Mouse (Mus musculus) ES-E14 (cell line): ENCODE results near the gene Hhipl1.

Source experiments
- HCFC1 ChIP-seq: IDR thresholded peaks from 2 replicates; pipeline ENCODE4 v1.6.1; 2012; ENCODE audit warnings: low read length, inconsistent platforms, borderline replicate concordance; ENCODE audit not compliant: insufficient read depth
- MAFK ChIP-seq: IDR thresholded peaks from 2 replicates; pipeline ENCODE4 v1.6.1; 2014; ENCODE audit warnings: mild to moderate bottlenecking, low read depth, low read length, inconsistent platforms; ENCODE audit not compliant: insufficient read depth
- ZC3H11A ChIP-seq: IDR thresholded peaks from 2 replicates; pipeline ENCODE4 v1.6.1; 2012; ENCODE audit warnings: low read depth, mild to moderate bottlenecking, inconsistent platforms, low read length, borderline replicate concordance
- ZNF384 ChIP-seq: IDR thresholded peaks from 2 replicates; pipeline ENCODE4 v1.6.1; 2012; ENCODE audit warnings: low read depth, low read length, inconsistent platforms

- TF ChIP-seq ZC3H11A (no peak), MAFK (no peak), HCFC1 (no peak), ZNF384 (no peak)
Measured at GRCm38 (mm10) chr12:108355271-108355670, 49.2 kb downstream of the Hhipl1 start.
